Mouse (Mus musculus): Measurements from ENCODE around the gene Aff3.

DNA sequence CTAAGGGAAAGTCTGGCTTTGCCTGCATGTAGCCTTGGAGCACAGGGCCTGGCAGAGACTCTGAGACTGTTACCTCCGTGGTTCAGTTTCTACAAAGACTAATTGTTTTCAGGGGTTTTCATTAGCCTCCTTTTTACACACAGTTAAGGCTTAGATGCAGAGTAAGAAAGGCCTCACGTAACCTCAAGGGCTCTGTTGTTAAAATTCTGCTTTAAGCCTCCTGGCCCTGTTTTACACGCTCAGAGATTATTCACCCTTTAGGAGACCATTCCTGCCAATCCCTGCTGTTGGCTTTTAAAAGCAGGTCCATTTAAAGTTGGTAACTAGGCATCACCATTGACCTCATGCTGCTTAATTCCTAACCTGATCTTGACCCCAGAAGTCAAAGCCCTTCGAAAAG is 22.5 kb downstream of the Aff3 start:
- no peak for TF ChIP-seq CTCF (IDR thresholded peaks at IDR 0.05; ENCODE audit: low read depth)
- no peak for TF ChIP-seq EP300 (IDR thresholded peaks at IDR 0.05; ENCODE audit: low read depth)
